Mouse (Mus musculus) kidney, adult 2 months (tissue): Measurements from ENCODE around the gene Kctd12.

Experiments used
- CTCF ChIP-seq: fragments of 200-500 bp; conservative IDR thresholded peaks from 2 replicates; pipeline ENCODE4 v1.5.1; 2011; ENCODE audit warnings: low read depth, mild to moderate bottlenecking, control low read depth, low read length, moderate library complexity, mixed read lengths; ENCODE audit not compliant: insufficient read depth, insufficient read length
- POLR2A ChIP-seq: fragments of 200-500 bp; IDR thresholded peaks from one replicate; pipeline ENCODE4 v1.6.1; 2011; ENCODE audit warnings: low read depth, low read length, control low read depth

- TF ChIP-seq POLR2A = no peak
- TF ChIP-seq CTCF = no peak
These were observed 16.6 kb downstream of the Kctd12 start for GRCm38 (mm10) chr14:102965841-102966240.
